Mouse (Mus musculus) stomach, postnatal 0 days (tissue): ENCODE data around the gene Defb33. TPM values are rescaled to one million over a fixed set of nuclear protein-coding genes. Genes with fewer than 3 reads are reported as not detected.

Experiments
- ATAC-seq: fragments of 200-750 bp; cut with Nextera tagmentation; 2 replicates; pipeline ENCODE4 v1.8.0; 2017; ENCODE audit not compliant: low FRiP score, low TSS enrichment
- DNase-seq: peaks from one replicate; pipeline ENCODE4 v3.0.0-alpha.2; 2016; ENCODE audit warnings: low spot score
- H3K27ac ChIP-seq: fragments of 300-500 bp; sonication (generic); replicated peaks from 2 replicates; pipeline ENCODE4 v1.5.1; 2014; ENCODE audit warnings: mild to moderate bottlenecking, control low read depth
- H3K27me3 ChIP-seq: fragments of 300-500 bp; sonication (generic); 2 replicates; pipeline ENCODE4 v1.6.1; 2014; ENCODE audit warnings: low read length; ENCODE audit not compliant: control insufficient read depth, insufficient read depth
- H3K36me3 ChIP-seq: fragments of 300-500 bp; sonication (generic); 2 replicates; pipeline ENCODE4 v1.6.1; 2014; ENCODE audit warnings: low read length, mixed read lengths; ENCODE audit not compliant: control insufficient read depth, insufficient read depth
- H3K4me1 ChIP-seq: fragments of 300-500 bp; sonication (generic); replicated peaks from 2 replicates; pipeline ENCODE4 v1.6.1; 2014; ENCODE audit warnings: antibody characterized with exemption; ENCODE audit not compliant: control insufficient read depth, insufficient read depth
- H3K4me2 ChIP-seq: fragments of 300-500 bp; sonication (generic); replicated peaks from 2 replicates; pipeline ENCODE4 v1.6.1; 2014; ENCODE audit warnings: low read depth, mild to moderate bottlenecking, control low read depth, moderate library complexity
- H3K4me3 ChIP-seq: fragments of 300-500 bp; sonication (generic); 2 replicates; pipeline ENCODE4 v1.5.1; 2014; ENCODE audit warnings: low read depth, low read length, control low read depth
- H3K9ac ChIP-seq: fragments of 300-500 bp; sonication (generic); 2 replicates; pipeline ENCODE4 v1.6.1; 2014; ENCODE audit warnings: mild to moderate bottlenecking, low read length, control low read depth, mixed read lengths
- H3K9me3 ChIP-seq: fragments of 300-500 bp; sonication (generic); 2 replicates; pipeline ENCODE4 v1.6.1; 2016; ENCODE audit warnings: low read length; ENCODE audit not compliant: control insufficient read depth
- CTCF ChIP-seq: IDR thresholded peaks from 2 replicates; pipeline ENCODE4 v1.5.1; 2016; ENCODE audit warnings: antibody characterized with exemption, low read depth, mild to moderate bottlenecking, moderate library complexity
- EP300 ChIP-seq: optimal IDR thresholded peaks from 2 replicates; pipeline ENCODE3; 2016; ENCODE audit warnings: antibody characterized with exemption
- WGBS: fragments of 180-500 bp; shearing (Covaris S2); extraction: QIAGEN DNeasy Blood & Tissue Kit; methylation state at CpG from one replicate; pipeline ENCODE4 v1.1.7; 2014; 5-methylcytosine and 5-hydroxymethylcytosine counted together
- polyA plus RNA-seq: library from polyadenylated mRNA; unstranded; fragments of >200 nt; fragmentation: Nextera tagmentation; extraction: Ambion mirVana; gene quantifications from 2 replicates; pipeline ENCODE4 v1.2.1, GENCODE M21; 2015

The Defb33 gene
- polyA plus RNA-seq, 1 experiment from 2014 or later = not detected

- ATAC-seq (no peak), DNase-seq (no peak)
- no peak within 1 kb of the TSS for H3K4me2 ChIP-seq
- no peaks in the 10 kb centered on the region for H3K27me3 ChIP-seq
- TF ChIP-seq CTCF = no peak
- no peak for TF ChIP-seq EP300
- H3K4me3 ChIP-seq = no peak within 1 kb of the TSS
- no peak within 1 kb of the TSS for H3K27ac ChIP-seq
- no peaks in the 10 kb centered on the region for H3K4me1 ChIP-seq
- no peaks in the 10 kb centered on the region for H3K9me3 ChIP-seq
- H3K9ac ChIP-seq = no peak within 1 kb of the TSS
- WGBS = 73% methylated on average over 3 of the region's 3 CpGs
- no peaks in the 10 kb centered on the region for H3K36me3 ChIP-seq
These were observed 29.5 kb downstream of the Defb33 start, which contains the start of gene Gm6040 for GRCm38 (mm10) chr8:20921971-20922370. Gene Gm6040, minus strand, starts transcription at chr8:20922071.

GRCm38 (mm10) chr8:20944610-20945009 lies 52.1 kb downstream of the Defb33 start, which contains the start of gene AY761185:
Gene AY761185, minus strand, starts transcription at chr8:20944710.
- Histone ChIP-seq H3K9ac (no peak within 1 kb of the TSS), H3K4me1 (no peaks in the 10 kb centered on the region), H3K36me3 (no peaks in the 10 kb centered on the region), H3K4me2 (no peak within 1 kb of the TSS), H3K27ac (no peak within 1 kb of the TSS), H3K27me3 (no peaks in the 10 kb centered on the region), H3K9me3 (no peaks in the 10 kb centered on the region), H3K4me3 (no peak within 1 kb of the TSS)
- no peak for DNase-seq
- WGBS = 70% methylated on average over 3 of the region's 3 CpGs
- no peak for TF ChIP-seq CTCF
- no peak for TF ChIP-seq EP300
- no peak for ATAC-seq

Other genes with a start within 250 kb of the Defb33 start
- gene Gm15056, start 10.0 kb downstream of the Defb33 start, polyA plus RNA-seq = not detected in 2 replicates
- gene Gm6040, start 29.4 kb downstream of the Defb33 start, polyA plus RNA-seq = not detected in 2 replicates
- not detected in 2 replicates for gene AY761185, start 52.0 kb downstream of the Defb33 start, polyA plus RNA-seq
- not detected in 2 replicates for gene Defa21, start 132.9 kb downstream of the Defb33 start, polyA plus RNA-seq
- not detected in 2 replicates for gene Defa23, start 162.4 kb downstream of the Defb33 start, polyA plus RNA-seq
- gene Defa35, start 172.4 kb downstream of the Defb33 start, polyA plus RNA-seq = not detected in 2 replicates
- gene Defa25, start 191.8 kb downstream of the Defb33 start, polyA plus RNA-seq = not detected in 2 replicates
- gene Gm14851, start 203.4 kb downstream of the Defb33 start, polyA plus RNA-seq = not detected in 2 replicates
- gene Defa30, start 242.0 kb downstream of the Defb33 start, polyA plus RNA-seq = not detected in 2 replicates